In the genomic region with DNA sequence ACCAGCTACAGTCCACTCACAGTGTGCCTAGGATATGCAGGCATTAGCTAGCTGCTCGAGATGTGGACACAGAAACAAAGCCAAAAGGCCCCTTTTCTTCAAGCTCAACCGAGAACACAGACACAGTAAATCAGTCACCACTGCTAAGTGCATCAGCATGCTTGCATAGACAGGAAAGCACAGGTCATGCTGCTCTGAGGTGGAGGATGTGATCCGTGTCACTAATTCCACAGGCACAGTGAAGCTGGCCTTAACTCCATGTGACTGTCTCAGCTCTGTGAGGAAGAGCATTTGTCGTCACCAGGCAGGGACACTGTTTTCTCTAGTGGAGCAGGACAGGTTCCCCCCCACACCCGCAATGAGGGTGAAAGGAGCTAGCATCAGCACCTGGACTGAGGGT, we compare ENCODE assay signal across 28 mouse cellular contexts. TPM values are rescaled to one million over a fixed set of nuclear protein-coding genes. Genes with fewer than 3 reads are reported as not detected.
A peak's percentile ranks its signal among the peaks of the same experiment; 100 is the strongest.
DNase-seq lines count a peak whose midpoint lies in the region; ATAC-seq and TF ChIP-seq lines count a peak whose summit lies in the region.
"Had no signal": no experiment of that assay in that cellular context is flagged by ENCODE, and none has a peak within 500 bp of the region (broad histone marks: within the 10 kb centered on the region; RNA-seq: fewer than 3 reads in every experiment).

No protein-coding gene starts in this region.

- no peak overlapping the region for H3K4me3 ChIP-seq in kidney, embryonic 16.5 days (ENCODE audit: low read length)
- no peak overlapping the region for H3K4me3 ChIP-seq in myocyte
- H3K4me3 ChIP-seq: embryonic facial prominence, embryonic 10.5 days; heart, embryonic 15.5 days; intestine, embryonic 15.5 days; limb, embryonic 12.5 days; neural tube, embryonic 12.5 days had no signal

- H3K9ac ChIP-seq in kidney, embryonic 16.5 days (replicated peaks; ENCODE audit: low read length) = no peak overlapping the region
- H3K9ac ChIP-seq: heart, embryonic 15.5 days; intestine, embryonic 15.5 days; limb, embryonic 12.5 days; liver, postnatal 0 days; neural tube, embryonic 12.5 days had no signal

- H3K79me2 ChIP-seq in myocyte (ENCODE audit: control insufficient read depth, insufficient read depth) = peaks cover 16% of the 10 kb centered on the region

- peak overlapping the region; percentile 74 for H3K27ac ChIP-seq in kidney, embryonic 16.5 days (ENCODE audit: low read length)
- H3K27ac ChIP-seq: embryonic facial prominence, embryonic 10.5 days; heart, embryonic 15.5 days; intestine, embryonic 15.5 days; limb, embryonic 12.5 days; macrophage; neural tube, embryonic 12.5 days had no signal

- H3K4me2 ChIP-seq in kidney, embryonic 16.5 days (replicated peaks; ENCODE audit: low read depth, low read length) = no peak overlapping the region
- H3K4me2 ChIP-seq in myocyte (ENCODE audit: low read depth) = no peak overlapping the region
- H3K4me2 ChIP-seq: heart, embryonic 15.5 days; intestine, embryonic 15.5 days; limb, embryonic 12.5 days; liver, embryonic 11.5 days; neural tube, embryonic 12.5 days had no signal

- no peaks in the 10 kb centered on the region for H3K9me3 ChIP-seq in kidney, embryonic 16.5 days (ENCODE audit: low read length)
- H3K9me3 ChIP-seq: embryonic facial prominence, embryonic 10.5 days; heart, embryonic 15.5 days; intestine, embryonic 15.5 days; limb, embryonic 12.5 days; neural tube, embryonic 12.5 days had no signal

- no peaks in the 10 kb centered on the region for H3K27me3 ChIP-seq in kidney, embryonic 16.5 days (ENCODE audit: insufficient read depth, low read length)
- no peaks in the 10 kb centered on the region for H3K27me3 ChIP-seq in myocyte (ENCODE audit: control insufficient read depth, insufficient read depth, insufficient read length)
- H3K27me3 ChIP-seq: heart, embryonic 15.5 days; intestine, embryonic 15.5 days; limb, embryonic 12.5 days; neural tube, embryonic 12.5 days; Patski had no signal

- no peak for TF ChIP-seq POLR2A in myocyte (IDR thresholded peaks at IDR 0.05; ENCODE audit: insufficient read length, low read depth)

- peak; percentile 88 for DNase-seq in heart, adult 11 months
- DNase-seq in heart, postnatal 4 days = no peak
- peak; percentile 24 for DNase-seq in kidney, adult 18-20 months
- DNase-seq in adrenal gland, adult 18-20 months (ENCODE audit: low spot score in 2 of 2) = no peak
- no peak for DNase-seq in thymus, adult 18-20 months
- DNase-seq: adrenal gland, adult 8-10 months; cerebellum, adult 11-12 months; cerebellum, postnatal 10 days; gastrocnemius, postnatal 36 days; heart, postnatal 36 days; liver, postnatal 0 days; midbrain, embryonic 14.5 days; right cerebral cortex, postnatal 14 days; thymus, postnatal 25 days had no signal

- ATAC-seq in kidney, embryonic 16.5 days (ENCODE audit: low FRiP score, low TSS enrichment) = peak; percentile 78
- ATAC-seq: CD4-positive, CD25-positive, alpha-beta regulatory T cell, adult 4 months; forebrain, embryonic 16.5 days; hindbrain, embryonic 16.5 days; intestine, embryonic 15.5 days; liver, postnatal 0 days; lung, postnatal 0 days; Patski had no signal

- no peaks in the 10 kb centered on the region for H3K36me3 ChIP-seq in kidney, embryonic 16.5 days (ENCODE audit: insufficient read depth, low read length)
- H3K36me3 ChIP-seq in myocyte (ENCODE audit: control insufficient read depth, insufficient read depth) = peaks cover 8% of the 10 kb centered on the region
- H3K36me3 ChIP-seq: heart, embryonic 15.5 days; intestine, embryonic 15.5 days had no signal

- H3ac ChIP-seq in myocyte (ENCODE audit: control insufficient read depth, insufficient read length) = no peak overlapping the region

- 20% methylated on average over 5 of the region's 5 CpGs for WGBS in kidney, embryonic 16.5 days

- H3K4me1 ChIP-seq in kidney, embryonic 16.5 days (ENCODE audit: insufficient read depth, low read length) = peaks cover 33% of the 10 kb centered on the region

TF ChIP-seq in myocyte, 11 proteins besides CTCF, POLR2A, EP300 and RAD21:
- TF ChIP-seq SRF (IDR thresholded peaks at IDR 0.05; ENCODE audit: control insufficient read depth, insufficient read length, low read depth) (no peak), POLR2AphosphoS2 (IDR thresholded peaks at IDR 0.05; ENCODE audit: insufficient read length, low read depth) (peak; percentile 62)

RNA-seq across cellular contexts. Expression of a gene that starts 5.4 kb away (rescaled TPM):
- 100 to 1,000 TPM; 112 to 118 TPM for total RNA-seq in heart, postnatal 4 days (2021)
- polyA plus RNA-seq in kidney, embryonic 16.5 days (2015; fragmentation: Nextera tagmentation; extraction: Ambion mirVana) = 23.2 and 24.8 TPM in 2 replicates
- 76.9 TPM for polyA plus RNA-seq in myocyte (2012; fragmentation: generic; extraction: Trizol)
- 100 to 1,000 TPM; 148 to 180 TPM for total RNA-seq in adrenal gland, adult 18-20 months (2021)

Comparison
In these comparisons a context has a peak if more than half of its experiments do, and no peak if none do; other contexts are left out.
1. DNase-seq: peak in heart, adult 11 months (single experiment) and kidney, adult 18-20 months (single experiment); none in heart, postnatal 4 days (single experiment), adrenal gland, adult 18-20 months (0 of 2) and thymus, adult 18-20 months (0 of 2).